Mouse (Mus musculus): Measurements from ENCODE around the gene Ccr4.

GRCm38 (mm10) chr9:114549117-114549516, 44.4 kb upstream of the Ccr4 start:
- no peak for TF ChIP-seq POLR2A (IDR thresholded peaks at IDR 0.05; ENCODE audit: low read depth, low read length)
- no peak for TF ChIP-seq CTCF (IDR thresholded peaks at IDR 0.05; ENCODE audit: extremely low read depth, insufficient read depth, insufficient read length, insufficient replicate concordance)
